Mouse (Mus musculus): ENCODE results near the gene Retnlg. TPM values are rescaled to one million over a fixed set of nuclear protein-coding genes. Genes with fewer than 3 reads are reported as not detected.

Gene Retnlg
- total RNA-seq, 1 experiment = not detected

- Histone ChIP-seq H3K27ac (ENCODE audit: insufficient read depth, low read depth, low read length, poor library complexity, severe bottlenecking) (no peak overlapping the region), H3K4me3 (ENCODE audit: insufficient read depth in 1 of 2, low read depth in 1 of 2, low read length in 2 of 2, poor library complexity in 1 of 2, severe bottlenecking in 1 of 2) (no peak overlapping the region), H3K36me3 (ENCODE audit: control insufficient read depth, insufficient read depth, low read length, poor library complexity, severe bottlenecking) (no peaks in the 10 kb centered on the region), H3K9me3 (ENCODE audit: control insufficient read depth, insufficient read depth, low read depth, low read length) (no peaks in the 10 kb centered on the region), H3K4me1 (ENCODE audit: control insufficient read depth in 2 of 2, insufficient read depth in 2 of 2, low read length in 2 of 2, poor library complexity in 1 of 2) (no peaks in the 10 kb centered on the region), H3K9ac (ENCODE audit: insufficient read depth, low read depth, low read length, poor library complexity, severe bottlenecking) (no peak overlapping the region)
- in situ Hi-C loops (cut with MboI; ENCODE audit: low sequenced_read_pairs in 2 of 2, unreplicated experiment in 2 of 2) = no loop called here
- DNase-seq (ENCODE audit: low read depth, low spot score) = no peak
- TF ChIP-seq MAFK (IDR thresholded peaks at IDR 0.05; ENCODE audit: insufficient read depth, low read depth, low read length) (no peak), CHD2 (IDR thresholded peaks at IDR 0.05; ENCODE audit: low read depth, low read length) (no peak), HCFC1 (IDR thresholded peaks at IDR 0.05; ENCODE audit: borderline replicate concordance, insufficient read depth, low read length) (no peak)
Measured at GRCm38 (mm10) chr16:48913206-48913605, 40.8 kb downstream of the Retnlg start.

GRCm38 (mm10) chr16:48923724-48924123 is 51.3 kb downstream of the Retnlg start:
- in situ Hi-C loops (cut with MboI; ENCODE audit: low sequenced_read_pairs in 2 of 2, unreplicated experiment in 2 of 2) = no loop called here
- no peaks in the 10 kb centered on the region for H3K9me3 ChIP-seq (ENCODE audit: control insufficient read depth, insufficient read depth, low read depth, low read length)
- no peaks in the 10 kb centered on the region for H3K4me1 ChIP-seq (ENCODE audit: control insufficient read depth in 2 of 2, insufficient read depth in 2 of 2, low read length in 2 of 2, poor library complexity in 1 of 2)
- H3K36me3 ChIP-seq (ENCODE audit: control insufficient read depth, insufficient read depth, low read length, poor library complexity, severe bottlenecking) = peaks cover 2% of the 10 kb centered on the region; the same call in 1 of the 2 replicates
- no peak overlapping the region for H3K4me3 ChIP-seq (ENCODE audit: insufficient read depth in 1 of 2, low read depth in 1 of 2, low read length in 2 of 2, poor library complexity in 1 of 2, severe bottlenecking in 1 of 2)
- no peak overlapping the region for H3K27ac ChIP-seq (ENCODE audit: insufficient read depth, low read depth, low read length, poor library complexity, severe bottlenecking)
- no peak for DNase-seq (ENCODE audit: low read depth, low spot score)
- TF ChIP-seq ZNF384 (IDR thresholded peaks at IDR 0.05; ENCODE audit: low read depth, low read length) = no peak
- TF ChIP-seq CHD2 (IDR thresholded peaks at IDR 0.05; ENCODE audit: low read depth, low read length) = no peak
- TF ChIP-seq MAFK (IDR thresholded peaks at IDR 0.05; ENCODE audit: insufficient read depth, low read depth, low read length) = no peak
- no peak for TF ChIP-seq HCFC1 (IDR thresholded peaks at IDR 0.05; ENCODE audit: borderline replicate concordance, insufficient read depth, low read length)
- no peak for TF ChIP-seq ZC3H11A (IDR thresholded peaks at IDR 0.05; ENCODE audit: borderline replicate concordance, low read depth, low read length)
- H3K9ac ChIP-seq (ENCODE audit: insufficient read depth, low read depth, low read length, poor library complexity, severe bottlenecking) = no peak overlapping the region

Other genes with a start within 250 kb of the Retnlg start
- not detected in 2 replicates for gene Trat1, start 100.6 kb upstream of the Retnlg start, total RNA-seq (2012; rRNA removed)
- not detected in 2 replicates for gene Retnlb, start 55.8 kb upstream of the Retnlg start, total RNA-seq (2012; rRNA removed)
- not detected in 2 replicates for gene Retnla, start 30.1 kb upstream of the Retnlg start, total RNA-seq (2012; rRNA removed)
- gene Dzip3, start 121.5 kb downstream of the Retnlg start, total RNA-seq (2012; rRNA removed) = 29.2 and 37.8 TPM in 2 replicates
- gene Cip2a, start 121.6 kb downstream of the Retnlg start, total RNA-seq (2012; rRNA removed) = 43.6 and 48.8 TPM in 2 replicates
- 0.04 TPM in 1 of 2 replicates, not detected in the other for gene Myh15, start 184.9 kb downstream of the Retnlg start, total RNA-seq (2012; rRNA removed)